Mouse (Mus musculus) stomach, embryonic 15.5 days (tissue): ENCODE data around the gene Pold4. TPM values are rescaled to one million over a fixed set of nuclear protein-coding genes. Genes with fewer than 3 reads are reported as not detected.

Experiments used
- ATAC-seq: fragments of 200-750 bp; cut with Nextera tagmentation; 2 replicates; pipeline ENCODE4 v1.8.0; 2017; ENCODE audit warnings: low read depth, moderate number of reproducible peaks, moderate TSS enrichment; ENCODE audit not compliant: insufficient read depth, low FRiP score
- H3K27ac ChIP-seq: fragments of 300-500 bp; sonication (generic); 2 replicates; pipeline ENCODE4 v1.5.1; 2015; ENCODE audit warnings: mild to moderate bottlenecking, inconsistent platforms
- H3K27me3 ChIP-seq: fragments of 300-500 bp; sonication (generic); replicated peaks from 2 replicates; pipeline ENCODE4 v1.6.1; 2015; ENCODE audit warnings: inconsistent platforms
- H3K36me3 ChIP-seq: fragments of 300-500 bp; sonication (generic); 2 replicates; pipeline ENCODE4 v1.6.1; 2015; ENCODE audit warnings: inconsistent platforms
- H3K4me1 ChIP-seq: fragments of 300-500 bp; sonication (generic); 2 replicates; pipeline ENCODE4 v1.6.1; 2015; ENCODE audit warnings: inconsistent platforms
- H3K4me2 ChIP-seq: fragments of 300-500 bp; sonication (generic); 2 replicates; pipeline ENCODE4 v1.6.1; 2015; ENCODE audit warnings: mild to moderate bottlenecking, inconsistent platforms
- H3K4me3 ChIP-seq: fragments of 300-500 bp; sonication (generic); replicated peaks from 2 replicates; pipeline ENCODE4 v1.5.1; 2015; ENCODE audit warnings: inconsistent platforms
- H3K9ac ChIP-seq: fragments of 300-500 bp; sonication (generic); 2 replicates; pipeline ENCODE4 v1.6.1; 2015; ENCODE audit warnings: inconsistent platforms
- H3K9me3 ChIP-seq: fragments of 300-500 bp; sonication (generic); 2 replicates; pipeline ENCODE4 v1.6.1; 2016; ENCODE audit warnings: inconsistent platforms
- WGBS: fragments of 180-500 bp; shearing (Covaris S2); methylation state at CpG from one replicate; pipeline ENCODE4 v1.1.7; 2015; 5-methylcytosine and 5-hydroxymethylcytosine counted together
- polyA plus RNA-seq: library from polyadenylated mRNA; unstranded; fragments of >200 nt; fragmentation: Nextera tagmentation; extraction: Ambion mirVana; gene quantifications from 2 replicates; pipeline ENCODE4 v1.2.1, GENCODE M21; 2015

Gene Pold4
- polyA plus RNA-seq: 26.7 and 36.4 TPM in 2 replicates

GRCm38 (mm10) chr19:4231253-4232185 is at the start of gene Pold4:
TSS of gene Pold4 (plus strand) at chr19:4231899.
- peak; percentile 83 for ATAC-seq
- no peaks in the 10 kb centered on the region for H3K9me3 ChIP-seq
- H3K27ac ChIP-seq: peak within 1 kb of the TSS; percentile 85
- peaks cover 29% of the 10 kb centered on the region for H3K4me1 ChIP-seq
- peak within 1 kb of the TSS; percentile 42; the same call in 1 of the 2 replicates for H3K9ac ChIP-seq
- peak within 1 kb of the TSS; percentile 51 for H3K4me3 ChIP-seq
- WGBS: 10% methylated on average over 26 of the region's 26 CpGs
- peak within 1 kb of the TSS; percentile 75 for H3K4me2 ChIP-seq
- no peaks in the 10 kb centered on the region for H3K36me3 ChIP-seq
- no peaks in the 10 kb centered on the region for H3K27me3 ChIP-seq

DNA sequence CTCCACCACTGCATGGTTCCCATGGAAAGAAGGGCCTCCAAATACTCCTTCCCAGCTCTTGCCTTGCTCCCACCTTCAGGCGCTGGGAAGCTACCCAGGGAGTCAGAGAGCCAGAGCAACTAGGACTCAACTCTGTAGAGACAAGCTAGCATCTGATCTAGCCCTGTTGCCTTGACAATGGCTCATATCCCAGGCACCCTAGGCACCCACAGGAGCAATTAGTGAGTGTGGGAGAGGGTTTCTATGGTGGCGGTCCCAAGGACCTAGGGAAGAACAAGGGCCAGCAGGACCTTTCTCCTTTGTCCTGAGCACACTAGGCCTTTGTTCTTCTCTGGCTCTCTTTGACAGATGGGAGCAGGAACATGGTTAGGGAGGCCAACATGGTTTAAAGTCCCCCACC is 48.0 kb upstream of the Pold4 start:
- H3K9ac ChIP-seq: no peak overlapping the region
- H3K27ac ChIP-seq: no peak overlapping the region
- peaks cover 19% of the 10 kb centered on the region for H3K4me1 ChIP-seq
- WGBS: 85% methylated on average over 2 of the region's 2 CpGs
- no peaks in the 10 kb centered on the region for H3K9me3 ChIP-seq
- no peak overlapping the region for H3K4me2 ChIP-seq
- H3K27me3 ChIP-seq: no peaks in the 10 kb centered on the region
- no peaks in the 10 kb centered on the region for H3K36me3 ChIP-seq
- no peak overlapping the region for H3K4me3 ChIP-seq
- ATAC-seq: no peak

DNA sequence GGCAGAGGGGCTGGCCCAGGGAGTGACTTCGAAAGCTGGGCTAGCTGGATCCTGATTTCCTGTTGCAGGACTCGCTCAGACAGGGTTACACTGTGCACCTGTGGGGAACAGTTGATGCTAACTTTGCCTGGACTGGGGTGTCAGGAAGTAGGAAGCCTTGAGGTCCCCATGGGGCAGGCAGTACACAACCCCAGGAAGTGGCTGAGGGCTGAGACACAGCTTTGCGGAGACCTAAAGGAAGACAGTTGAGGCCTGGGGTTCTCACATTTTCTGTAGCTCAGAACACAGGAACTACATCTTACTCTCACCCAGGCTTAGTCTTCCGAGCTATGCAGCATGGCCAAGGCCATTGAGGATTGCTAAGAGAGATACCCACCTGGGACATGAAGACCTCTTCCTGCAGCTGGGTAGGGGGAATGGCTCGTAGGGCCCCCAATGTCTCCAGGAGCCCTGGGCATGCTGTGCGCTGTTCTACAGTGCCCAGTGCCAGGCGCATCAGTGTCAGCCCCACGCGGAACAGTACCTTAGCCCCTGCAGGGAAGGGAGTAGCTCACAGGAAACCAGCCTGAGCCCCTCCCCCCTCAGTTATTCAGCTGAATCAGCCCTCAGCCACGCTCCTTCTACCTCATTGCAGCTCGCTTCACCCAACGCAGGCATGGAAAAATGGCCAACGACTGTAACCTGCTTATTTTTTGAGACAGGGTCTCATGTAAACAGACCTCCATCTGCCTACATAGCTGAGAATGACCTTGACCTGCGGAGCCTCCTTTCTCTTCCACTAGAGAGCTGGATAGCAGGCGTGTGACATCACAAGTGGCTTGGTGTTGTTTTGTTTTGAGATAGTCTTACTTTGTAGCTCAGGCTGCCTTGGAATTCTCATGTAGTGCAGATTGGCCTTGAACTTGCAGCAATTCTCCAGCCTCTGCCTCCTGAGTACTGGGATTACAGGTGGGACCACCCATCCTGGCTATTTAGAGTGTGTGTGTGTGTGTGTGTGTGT is 46.4 kb upstream of the Pold4 start:
- no peaks in the 10 kb centered on the region for H3K36me3 ChIP-seq
- H3K27ac ChIP-seq: no peak overlapping the region
- H3K4me2 ChIP-seq: no peak overlapping the region
- H3K9me3 ChIP-seq: no peaks in the 10 kb centered on the region
- no peak overlapping the region for H3K9ac ChIP-seq
- no peaks in the 10 kb centered on the region for H3K27me3 ChIP-seq
- peaks cover 19% of the 10 kb centered on the region for H3K4me1 ChIP-seq
- 0 out of 2 replicates have a peak, but pooled peaks have one; percentile 20 for ATAC-seq
- H3K4me3 ChIP-seq: no peak overlapping the region
- whole genome bisulfite sequencing: 40% methylated on average over 15 of the region's 15 CpGs

GRCm38 (mm10) chr19:4187303-4187702 is 44.4 kb upstream of the Pold4 start:
- no peak for ATAC-seq
- no peak overlapping the region for H3K4me2 ChIP-seq
- no peaks in the 10 kb centered on the region for H3K36me3 ChIP-seq
- no peaks in the 10 kb centered on the region for H3K27me3 ChIP-seq
- H3K27ac ChIP-seq: no peak overlapping the region
- WGBS: 62% methylated on average over 3 of the region's 3 CpGs
- no peak overlapping the region for H3K9ac ChIP-seq
- no peak overlapping the region for H3K4me3 ChIP-seq
- H3K9me3 ChIP-seq: no peaks in the 10 kb centered on the region
- H3K4me1 ChIP-seq: 0 out of 2 replicates have a peak, but pooled peaks cover 17% of the 10 kb centered on the region

- Histone ChIP-seq H3K9me3 (no peaks in the 10 kb centered on the region), H3K9ac (no peak overlapping the region), H3K4me2 (no peak overlapping the region), H3K27me3 (no peaks in the 10 kb centered on the region), H3K4me1 (peaks cover 30% of the 10 kb centered on the region), H3K36me3 (peaks cover 9% of the 10 kb centered on the region; the same call in 1 of the 2 replicates), H3K27ac (no peak overlapping the region), H3K4me3 (no peak overlapping the region)
- ATAC-seq: no peak
- 86% methylated on average over 12 of the region's 12 CpGs for WGBS
These were observed 42.6 kb upstream of the Pold4 start for GRCm38 (mm10) chr19:4189051-4189620.

DNA sequence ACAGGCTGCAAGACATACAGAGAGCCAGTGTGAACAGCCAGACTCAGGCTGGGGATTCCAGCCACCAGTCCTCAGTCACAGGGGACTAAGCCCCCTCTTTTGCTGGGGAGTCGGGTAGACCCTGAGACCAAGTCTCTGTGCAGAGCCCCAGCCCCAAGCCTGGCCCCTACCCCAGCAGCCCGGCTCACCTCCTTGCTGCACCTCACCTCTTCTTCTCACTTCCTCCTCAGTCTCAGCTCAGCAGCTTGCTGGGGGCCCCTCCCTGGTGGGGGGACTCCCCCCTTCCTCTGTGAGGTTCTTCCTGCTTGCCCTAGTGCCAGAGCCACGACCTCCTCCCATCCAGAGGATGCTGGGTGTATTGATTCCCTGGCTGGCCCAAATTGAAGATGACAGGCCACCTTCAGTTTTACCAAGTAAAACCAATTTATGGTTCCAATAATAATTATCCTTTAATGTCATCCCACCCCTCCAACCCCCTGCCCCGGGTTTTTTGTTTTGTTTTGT is 40.8 kb upstream of the Pold4 start, which contains the start of gene Tbc1d10c:
Gene Tbc1d10c (minus strand): TSS at position 454 of the 504 bp plus-strand sequence.
- peak within 1 kb of the TSS; percentile 96 for H3K27ac ChIP-seq
- peaks cover 19% of the 10 kb centered on the region for H3K4me1 ChIP-seq
- H3K27me3 ChIP-seq: no peaks in the 10 kb centered on the region
- H3K9me3 ChIP-seq: no peaks in the 10 kb centered on the region
- peaks cover 26% of the 10 kb centered on the region for H3K36me3 ChIP-seq
- H3K4me2 ChIP-seq: peak within 1 kb of the TSS; percentile 88
- peak within 1 kb of the TSS; percentile 93 for H3K4me3 ChIP-seq
- 43% methylated on average over 4 of the region's 4 CpGs for WGBS
- no peak for ATAC-seq
- peak within 1 kb of the TSS; percentile 99 for H3K9ac ChIP-seq

GRCm38 (mm10) chr19:4191528-4192250 is 40.0 kb upstream of the Pold4 start, which contains the start of gene Ppp1ca:
TSS of gene Ppp1ca (plus strand) at chr19:4192065.
- H3K36me3 ChIP-seq: peaks cover 29% of the 10 kb centered on the region
- peak; percentile 92 for ATAC-seq
- 4% methylated on average over 40 of the region's 47 CpGs for whole genome bisulfite sequencing
- H3K27ac ChIP-seq: peak within 1 kb of the TSS; percentile 96
- no peaks in the 10 kb centered on the region for H3K27me3 ChIP-seq
- H3K4me3 ChIP-seq: peak within 1 kb of the TSS; percentile 93
- no peaks in the 10 kb centered on the region for H3K9me3 ChIP-seq
- peak within 1 kb of the TSS; percentile 88 for H3K4me2 ChIP-seq
- H3K4me1 ChIP-seq: peaks cover 22% of the 10 kb centered on the region
- H3K9ac ChIP-seq: peak within 1 kb of the TSS; percentile 99

- WGBS: 0% methylated on average over 41 of the region's 52 CpGs
- peaks cover 36% of the 10 kb centered on the region for H3K36me3 ChIP-seq
These were observed 39.3 kb upstream of the Pold4 start for GRCm38 (mm10) chr19:4192251-4192985.

GRCm38 (mm10) chr19:4193129-4193528 is 38.6 kb upstream of the Pold4 start:
- ATAC-seq: no peak
- peak overlapping the region; percentile 93 for H3K4me3 ChIP-seq
- WGBS: 47% methylated on average over 6 of the region's 6 CpGs
- peaks cover 25% of the 10 kb centered on the region for H3K4me1 ChIP-seq
- no peaks in the 10 kb centered on the region for H3K27me3 ChIP-seq
- peaks cover 41% of the 10 kb centered on the region for H3K36me3 ChIP-seq
- no peaks in the 10 kb centered on the region for H3K9me3 ChIP-seq
- peak overlapping the region; percentile 96; the same call in 1 of the 2 replicates for H3K27ac ChIP-seq
- H3K9ac ChIP-seq: peak overlapping the region; percentile 99
- peak overlapping the region; percentile 88 for H3K4me2 ChIP-seq

More at GRCm38 (mm10) chr19:4192251-4192985, 39.3 kb upstream of the Pold4 start:
- peak overlapping the region; percentile 93 for H3K4me3 ChIP-seq
- peaks cover 25% of the 10 kb centered on the region for H3K4me1 ChIP-seq
- H3K27ac ChIP-seq: peak overlapping the region; percentile 96
- peak overlapping the region; percentile 99 for H3K9ac ChIP-seq
- H3K9me3 ChIP-seq: no peaks in the 10 kb centered on the region
- no peaks in the 10 kb centered on the region for H3K27me3 ChIP-seq
- peak overlapping the region; percentile 88 for H3K4me2 ChIP-seq
- no peak; the same call in 1 of the 2 replicates for ATAC-seq
